Mouse (Mus musculus) brain, embryonic 14.5 days (tissue): ENCODE data around the gene Trio.

Source experiments
- CTCF ChIP-seq: fragments of 200-500 bp; IDR thresholded peaks from 2 replicates; pipeline ENCODE4 v1.5.1; 2012; ENCODE audit warnings: inconsistent platforms, mild to moderate bottlenecking, moderate library complexity, borderline replicate concordance; ENCODE audit not compliant: insufficient read depth, insufficient read length; ENCODE audit errors: extremely low read depth
- POLR2A ChIP-seq: fragments of 200-500 bp; IDR thresholded peaks from 2 replicates; pipeline ENCODE4 v1.6.1; 2012; ENCODE audit warnings: mild to moderate bottlenecking, inconsistent platforms, borderline replicate concordance; ENCODE audit not compliant: poor library complexity, insufficient read depth, insufficient read length, severe bottlenecking; ENCODE audit errors: extremely low read depth

DNA sequence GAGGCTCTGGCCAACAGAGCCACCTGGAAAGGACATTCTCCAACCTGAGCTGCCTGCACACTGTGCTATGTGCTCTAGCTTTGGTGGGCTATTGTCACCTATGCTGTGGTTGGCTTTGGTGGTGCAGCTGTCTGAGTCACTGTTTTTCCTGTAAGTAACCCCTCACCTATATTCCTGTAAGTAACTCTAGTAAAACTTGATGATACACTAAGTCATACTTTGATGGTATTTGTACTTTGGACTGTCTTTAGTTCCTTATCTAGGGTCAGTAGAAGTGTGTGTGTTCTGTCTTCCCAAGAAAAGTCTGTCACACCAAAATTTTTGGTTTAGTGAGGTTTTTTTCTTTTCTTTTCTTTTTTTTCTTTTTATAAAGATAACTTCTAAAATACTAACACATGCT is 49.3 kb downstream of the Trio start:
- no peak for TF ChIP-seq CTCF
- no peak for TF ChIP-seq POLR2A
